Mouse (Mus musculus) embryonic stem cell, embryonic (primary cell): ENCODE measurements at regions not wholly inside any gene's neighbourhood (a gene's known extent, or its start where the extent isn't known, plus 50 kb on each side); places are given as distances from the start of the nearest gene placed in this dataset.

ENCODE experiments used
- CTCF ChIA-PET, 4 experiments: fragments of 300-600 bp in 2 of 4; fragments of 350-600 bp in 2 of 4; sonication (Branson Sonifier 250); formaldehyde crosslinking; loops; one replicate each; lab custom pipeline; 2022; ENCODE audit warnings: inconsistent platforms in 2 of 4; lab: Charles Lee
- POLR2A ChIA-PET, 4 experiments: fragments of 300-600 bp in 2 of 4; fragments of 350-600 bp in 2 of 4; sonication (Branson Sonifier 250); formaldehyde crosslinking; loops; one replicate each; lab custom pipeline; 2022; ENCODE audit warnings: antibody characterized with exemption in 4 of 4, inconsistent platforms in 1 of 4; lab: Charles Lee

GRCm38 (mm10) chr6:98635816-98636215 is 293.3 kb upstream of the Gm765 start:
- CTCF ChIA-PET = no interaction called here
- POLR2A ChIA-PET = interaction anchor here in 1 of 4 experiments (0.5 kb wide), 1 partner anchor 46 kb away, joined by 6 read pairs; no protein-coding TSS in a partner anchor

GRCm38 (mm10) chr6:98632278-98633063 is 289.9 kb upstream of the Gm765 start:
- POLR2A ChIA-PET = no interaction called here
- CTCF ChIA-PET = no interaction called here

DNA sequence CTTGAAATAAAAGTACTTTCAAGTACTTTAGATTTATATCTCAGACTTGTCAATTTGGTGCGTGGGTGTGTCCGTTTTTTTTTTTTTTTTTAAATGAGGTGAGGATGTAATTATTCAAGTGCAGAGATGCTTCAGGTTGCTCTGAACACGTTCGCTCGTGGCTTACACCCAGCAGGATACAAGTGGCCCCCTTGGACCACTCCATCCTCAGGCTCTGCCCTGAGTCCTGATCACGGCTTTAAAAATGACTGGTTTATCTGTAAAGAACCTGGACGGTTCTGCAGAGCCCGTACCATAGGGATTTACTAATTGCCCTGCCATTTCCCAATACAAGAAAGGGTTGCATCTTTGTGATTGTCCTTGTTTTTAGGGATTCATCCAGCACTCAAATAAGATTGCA is 288.7 kb upstream of the Gm765 start:
- POLR2A ChIA-PET = interaction anchor here in 1 of 4 experiments (0.7 kb wide), 1 partner anchor 1415 kb away, joined by 3 read pairs; no protein-coding TSS in a partner anchor
- CTCF ChIA-PET = interaction anchor here in 1 of 4 experiments (0.5 kb wide), 1 partner anchor 412 kb away, joined by 3 read pairs; no protein-coding TSS in a partner anchor

- CTCF ChIA-PET = no interaction called here
- POLR2A ChIA-PET = no interaction called here
Observed at GRCm38 (mm10) chr6:98629646-98630045, 287.1 kb upstream of the Gm765 start.

DNA sequence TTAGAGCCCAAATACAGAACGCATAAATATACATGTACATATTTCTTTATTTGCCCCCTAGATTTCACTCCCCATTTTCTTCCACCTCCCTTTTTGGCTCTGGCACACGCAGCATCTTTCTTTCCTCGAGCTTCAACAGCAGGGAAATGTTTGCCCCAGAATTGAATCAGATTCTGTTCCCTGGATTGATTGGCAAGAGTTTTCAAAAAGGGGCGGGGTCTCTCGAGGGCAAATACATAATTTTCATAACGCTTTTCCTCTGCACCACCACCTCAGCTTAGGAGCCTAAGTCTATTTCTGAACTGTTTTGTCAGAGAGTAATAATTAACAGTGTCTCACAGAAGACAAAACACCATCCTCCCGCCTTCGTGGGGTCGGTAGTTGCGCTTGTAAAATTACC is 283.9 kb upstream of the Gm765 start:
- ChIA-PET POLR2A (no interaction called here), CTCF (no interaction called here)

DNA sequence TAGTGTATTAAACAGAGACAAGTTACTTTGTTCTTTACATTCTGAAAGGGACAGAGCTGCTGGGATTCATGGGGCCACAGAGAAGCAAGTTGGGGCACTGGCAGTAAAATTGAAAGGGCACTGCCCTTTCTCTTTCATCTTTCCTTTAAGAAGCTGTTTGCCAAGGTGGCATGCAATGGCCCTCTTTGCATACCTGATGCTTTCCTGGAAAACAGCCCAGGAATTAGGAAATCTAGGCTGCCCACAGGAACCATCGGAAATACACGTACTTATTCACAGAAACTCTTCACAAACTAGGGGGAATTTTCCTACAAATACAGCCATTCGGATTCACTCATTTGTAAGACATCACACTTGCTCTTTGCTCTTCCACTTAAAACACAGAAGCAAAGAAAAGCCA is 278.3 kb upstream of the Gm765 start:
- CTCF ChIA-PET = no interaction called here
- POLR2A ChIA-PET = no interaction called here

- ChIA-PET CTCF (interaction anchor here in 1 of 4 experiments (0.6 kb wide), 1 partner anchor 1022 kb away, joined by 3 read pairs; no protein-coding TSS in a partner anchor), POLR2A (interaction anchor here in 1 of 4 experiments (1.3 kb wide), 1 partner anchor 16 kb away, joined by 3 read pairs; no protein-coding TSS in a partner anchor)
Observed at GRCm38 (mm10) chr6:98613030-98613429, 270.5 kb upstream of the Gm765 start.

- ChIA-PET POLR2A (no interaction called here), CTCF (no interaction called here)
Observed at GRCm38 (mm10) chr6:98609133-98609532, 266.6 kb upstream of the Gm765 start.

DNA sequence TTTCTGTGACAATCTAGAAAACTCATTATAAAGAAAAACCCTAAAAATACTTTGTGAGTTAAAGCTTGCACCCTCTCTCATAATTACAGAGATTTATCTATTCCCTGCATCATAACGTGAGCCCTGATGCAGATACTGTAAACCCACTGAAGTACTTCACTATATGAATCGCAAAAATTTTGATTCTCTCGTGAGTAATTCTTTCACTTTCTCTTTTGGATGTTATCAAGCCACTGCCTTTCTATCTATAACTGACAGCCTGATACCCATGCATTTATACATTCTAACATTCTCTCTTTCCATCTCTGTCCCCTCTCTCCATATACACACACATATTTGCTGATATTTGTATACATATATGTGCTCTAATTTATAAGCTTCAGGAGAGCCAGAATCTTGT is 264.1 kb upstream of the Gm765 start:
- CTCF ChIA-PET = no interaction called here
- POLR2A ChIA-PET = no interaction called here

- CTCF ChIA-PET = no interaction called here
- POLR2A ChIA-PET = interaction anchor here in 2 of 4 experiments (0.7 to 1.1 kb wide), 3 partner anchors 15 to 44 kb away, joined by 3 read pairs; no protein-coding TSS in a partner anchor
Observed at GRCm38 (mm10) chr6:98597612-98598011, 255.1 kb upstream of the Gm765 start.

DNA sequence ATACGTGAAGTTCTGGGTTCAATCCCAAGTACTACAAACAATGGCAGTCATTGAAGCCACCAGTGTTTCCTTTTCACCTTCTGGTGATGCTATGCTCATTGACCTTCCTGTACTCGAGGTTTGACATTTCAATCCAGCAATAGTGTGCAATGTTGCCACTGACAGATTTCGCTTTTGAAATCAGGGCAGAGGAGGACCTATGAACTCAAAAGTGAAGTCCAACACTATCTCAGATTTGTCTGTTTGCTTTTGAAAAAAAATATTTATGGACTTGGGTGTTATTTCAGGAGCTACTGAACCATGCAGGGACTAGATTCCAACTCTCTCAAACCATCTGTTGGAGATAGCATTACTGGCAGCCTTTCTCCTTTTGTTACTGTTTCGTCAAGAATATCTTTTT is 248.4 kb upstream of the Gm765 start:
- POLR2A ChIA-PET = no interaction called here
- CTCF ChIA-PET = no interaction called here

DNA sequence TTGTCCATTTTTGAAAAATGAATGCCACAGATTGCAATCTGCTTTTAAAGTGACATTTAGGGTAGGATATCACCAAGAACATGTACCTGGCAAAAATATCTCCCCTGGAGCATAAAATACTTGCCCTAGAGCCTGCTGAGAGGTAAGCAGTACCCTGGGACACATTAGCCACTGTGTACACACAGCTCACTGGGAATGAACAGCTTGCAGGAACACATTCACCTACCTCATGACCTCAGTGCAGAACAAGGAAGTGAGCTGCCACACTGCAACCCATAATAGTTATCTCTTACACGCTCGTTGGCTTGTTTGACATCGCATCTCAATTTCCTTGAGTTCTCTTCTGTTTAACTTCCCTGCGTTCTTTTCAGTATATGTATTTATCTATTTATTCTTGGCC is 246.4 kb upstream of the Gm765 start:
- POLR2A ChIA-PET = no interaction called here

DNA sequence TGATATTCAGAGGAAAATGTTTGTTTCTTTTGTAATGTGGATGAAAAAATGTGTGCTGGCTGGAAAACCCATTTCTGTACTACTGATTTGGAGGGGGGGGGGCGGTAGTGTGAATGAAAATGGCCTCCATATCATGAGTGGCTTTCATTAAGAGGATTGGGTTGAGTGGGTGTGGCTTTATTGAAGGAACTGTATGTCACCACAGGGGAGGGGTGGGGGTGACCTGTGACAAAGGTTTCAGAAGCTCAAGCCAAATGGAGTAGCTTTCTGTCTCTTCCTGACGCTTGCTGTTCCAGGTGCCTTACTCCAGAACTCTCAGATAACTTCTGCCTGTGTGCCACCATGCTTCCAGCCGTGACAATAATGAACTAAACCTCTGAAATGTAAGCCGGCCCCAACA is 242.0 kb upstream of the Gm765 start:
- POLR2A ChIA-PET = interaction anchor here in 1 of 4 experiments (0.6 kb wide), 1 partner anchor 345 kb away, joined by 13 read pairs; no protein-coding TSS in a partner anchor
- CTCF ChIA-PET = no interaction called here

More for the DNA sequence above, 246.4 kb upstream of the Gm765 start:
- CTCF ChIA-PET = no interaction called here

DNA sequence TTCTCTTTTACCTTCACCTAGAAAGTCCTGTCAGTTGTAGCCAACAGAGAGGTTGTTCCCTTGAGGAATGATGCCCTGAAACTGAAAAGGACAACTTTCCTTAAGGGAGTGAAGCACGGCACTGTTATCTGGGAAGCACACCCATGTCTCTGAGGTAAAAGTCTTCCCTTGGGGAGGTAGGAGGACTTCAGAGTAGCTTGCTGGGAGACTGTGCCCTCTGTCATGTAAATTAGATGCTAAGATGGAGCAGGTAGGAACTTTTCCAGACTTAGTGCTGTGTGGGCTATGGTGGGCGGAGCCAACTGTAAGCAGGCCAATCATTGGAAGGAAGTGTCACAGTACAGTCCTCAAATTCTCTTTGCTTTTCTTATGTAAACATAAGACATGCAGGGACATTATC is 240.3 kb upstream of the Gm765 start:
- ChIA-PET CTCF (no interaction called here), POLR2A (no interaction called here)

DNA sequence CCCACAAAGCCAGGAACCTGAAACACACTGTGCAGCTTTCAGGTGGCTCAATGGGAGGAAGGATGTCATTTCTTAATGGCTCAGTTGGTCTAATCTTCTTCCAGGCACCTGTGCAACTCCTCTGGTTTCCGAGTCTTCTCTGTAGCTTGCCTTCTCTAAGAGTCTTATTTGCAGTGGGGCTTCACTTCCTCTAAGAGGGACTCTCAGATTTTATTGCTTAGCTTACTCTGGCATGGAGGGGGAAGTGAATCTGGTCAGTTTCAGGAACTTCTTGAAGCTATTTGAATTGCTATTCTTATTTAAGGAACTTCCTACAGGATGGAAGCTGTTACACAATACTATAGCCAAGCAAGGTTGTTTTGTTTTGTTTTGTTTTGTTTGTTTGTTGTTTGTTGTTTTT is 232.7 kb upstream of the Gm765 start:
- ChIA-PET CTCF (no interaction called here), POLR2A (no interaction called here)

GRCm38 (mm10) chr6:98555702-98556101 is 213.1 kb upstream of the Gm765 start:
- CTCF ChIA-PET = no interaction called here
- POLR2A ChIA-PET = no interaction called here

DNA sequence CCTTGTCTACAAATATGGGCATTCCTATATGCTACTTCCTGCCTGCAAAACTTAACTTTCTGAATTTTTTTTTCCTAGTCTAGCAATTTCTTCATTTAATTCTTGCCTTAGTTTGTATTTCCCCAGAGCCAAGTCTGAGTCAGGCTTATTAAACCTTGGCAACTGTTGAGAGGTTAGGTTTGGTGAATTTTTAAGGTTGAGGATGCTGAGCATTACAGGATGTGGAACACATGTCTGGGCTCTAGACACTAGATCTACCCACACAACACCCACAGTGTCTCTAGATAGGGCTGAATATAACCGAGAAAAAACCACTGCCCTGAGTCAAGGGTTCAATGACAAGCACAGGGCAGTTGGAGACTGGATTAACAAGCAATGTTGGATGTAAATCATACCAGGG is 211.4 kb upstream of the Gm765 start:
- ChIA-PET CTCF (no interaction called here), POLR2A (no interaction called here)

GRCm38 (mm10) chr6:98551781-98552180 is 209.2 kb upstream of the Gm765 start:
- POLR2A ChIA-PET = no interaction called here
- CTCF ChIA-PET = no interaction called here

DNA sequence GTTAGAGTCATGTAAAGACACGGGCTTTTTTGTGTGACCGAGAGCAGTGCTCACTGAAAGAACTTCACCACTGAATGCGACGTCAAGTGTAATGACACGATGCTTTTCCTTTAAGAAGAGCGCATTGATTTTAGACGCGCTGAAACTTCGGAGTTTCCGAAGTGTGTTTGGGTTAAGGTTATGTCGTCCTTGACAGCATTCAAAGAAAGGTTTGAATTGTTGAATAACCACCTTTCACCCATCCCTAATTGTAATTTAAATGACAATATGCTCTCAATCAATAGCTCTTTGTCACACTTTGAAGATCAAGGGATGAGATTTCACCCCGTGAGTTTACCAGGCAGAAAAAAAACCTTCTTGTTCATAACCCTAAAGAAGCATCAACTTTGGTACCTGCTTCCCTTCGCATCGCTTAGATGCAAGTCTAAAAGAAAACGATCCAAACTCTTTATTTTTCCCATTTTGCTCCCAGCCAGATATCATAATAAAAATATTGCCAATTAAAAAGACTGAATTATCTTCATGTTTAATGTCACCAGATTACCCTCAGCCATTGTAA is 184.4 kb upstream of the Gm765 start:
- CTCF ChIA-PET = interaction anchor here in 1 of 4 experiments (0.6 kb wide), 1 partner anchor 530 kb away, joined by 3 read pairs; no protein-coding TSS in a partner anchor

DNA sequence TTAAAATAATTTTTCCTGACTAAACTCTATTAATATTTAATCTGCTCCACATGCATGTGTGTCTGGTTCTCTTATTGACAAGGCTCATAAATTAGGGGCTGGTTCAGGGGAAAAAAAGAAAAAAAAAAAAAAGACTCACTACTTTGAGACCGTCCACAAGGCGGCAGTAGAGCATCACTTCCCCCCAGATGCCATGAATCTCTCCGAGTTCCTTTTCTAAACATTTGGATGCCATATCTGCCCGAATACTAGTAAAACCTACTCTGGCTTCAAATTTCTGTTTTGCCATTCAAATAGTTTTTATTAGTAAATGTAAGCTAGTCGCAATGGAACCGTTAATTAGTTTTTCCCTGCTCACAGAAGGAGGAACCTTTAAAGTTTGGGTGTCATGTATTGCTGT is 182.7 kb upstream of the Gm765 start:
- POLR2A ChIA-PET = no interaction called here
- CTCF ChIA-PET = no interaction called here

More for the DNA sequence above, 184.4 kb upstream of the Gm765 start:
- POLR2A ChIA-PET = interaction anchor here in 1 of 4 experiments (1.2 kb wide), 1 partner anchor 18 kb away, joined by 3 read pairs; no protein-coding TSS in a partner anchor
